Mouse (Mus musculus): Measurements from ENCODE around the gene Mrpl41.

Gene Mrpl41

GRCm38 (mm10) chr2:24935057-24935796 is 39.7 kb downstream of the Mrpl41 start, which contains the start of gene Arrdc1:
TSS of gene Arrdc1 (minus strand) at chr2:24935252.
- DNase-seq (ENCODE audit: low spot score), result peak; percentile 96

GRCm38 (mm10) chr2:24934441-24934963 is 40.4 kb downstream of the Mrpl41 start:
- DNase-seq (ENCODE audit: low spot score), result no peak

GRCm38 (mm10) chr2:24929593-24929992 is 45.3 kb downstream of the Mrpl41 start:
- DNase-seq (ENCODE audit: low spot score), result no peak

DNA sequence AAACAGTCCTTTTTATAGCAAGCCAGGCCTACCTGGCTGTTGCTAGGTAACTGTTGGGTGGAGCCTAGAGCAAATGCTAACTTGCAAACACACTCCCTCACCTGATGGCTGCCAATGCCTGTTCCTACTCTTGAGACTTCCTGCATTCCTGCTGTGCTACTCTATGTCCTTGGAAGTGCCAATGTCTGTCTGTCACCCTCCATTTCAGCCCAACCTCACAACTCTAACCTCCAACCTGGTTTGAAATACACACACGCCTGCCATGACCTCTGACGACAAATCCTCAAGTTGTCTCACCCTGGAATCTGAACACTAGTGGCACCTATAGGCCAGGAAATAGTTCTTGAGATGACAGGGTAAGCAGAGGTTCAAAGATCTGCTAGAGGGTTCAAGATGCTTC is 45.8 kb downstream of the Mrpl41 start:
- no peak for DNase-seq (ENCODE audit: low spot score)

DNA sequence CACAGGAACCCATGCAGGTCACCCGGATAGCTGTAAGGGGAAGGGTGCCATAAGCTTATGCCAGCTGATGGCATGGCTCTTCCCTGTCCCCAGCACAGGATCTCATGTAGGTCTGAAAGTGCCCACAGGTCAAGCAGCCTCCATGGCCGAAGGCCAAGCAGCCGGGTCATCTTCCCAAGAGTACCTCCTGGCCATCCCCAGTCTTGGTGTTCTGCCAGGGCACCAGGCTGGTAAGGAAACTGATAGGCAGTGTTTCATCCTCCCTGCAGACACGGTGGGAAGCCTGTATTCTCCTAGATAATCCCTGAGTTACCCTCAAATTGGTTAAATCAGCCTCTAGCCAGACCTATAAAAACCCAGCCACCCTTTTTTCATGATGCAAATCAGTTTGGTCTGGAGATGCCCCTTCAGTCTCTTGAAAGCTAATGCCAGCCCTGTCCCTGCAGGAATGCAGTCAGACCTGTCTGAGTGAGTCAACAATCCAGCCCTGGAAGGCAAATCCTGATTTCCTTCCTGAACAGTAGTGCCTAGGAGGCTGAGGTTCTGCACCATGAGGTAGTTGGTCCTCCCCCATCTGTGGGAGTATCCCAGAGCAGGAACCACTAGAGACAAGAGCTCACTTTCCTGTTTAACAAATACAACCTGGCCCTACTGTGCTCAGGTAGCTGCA is 47.0 kb downstream of the Mrpl41 start:
- peak; percentile 51 for DNase-seq (ENCODE audit: low spot score)

DNA sequence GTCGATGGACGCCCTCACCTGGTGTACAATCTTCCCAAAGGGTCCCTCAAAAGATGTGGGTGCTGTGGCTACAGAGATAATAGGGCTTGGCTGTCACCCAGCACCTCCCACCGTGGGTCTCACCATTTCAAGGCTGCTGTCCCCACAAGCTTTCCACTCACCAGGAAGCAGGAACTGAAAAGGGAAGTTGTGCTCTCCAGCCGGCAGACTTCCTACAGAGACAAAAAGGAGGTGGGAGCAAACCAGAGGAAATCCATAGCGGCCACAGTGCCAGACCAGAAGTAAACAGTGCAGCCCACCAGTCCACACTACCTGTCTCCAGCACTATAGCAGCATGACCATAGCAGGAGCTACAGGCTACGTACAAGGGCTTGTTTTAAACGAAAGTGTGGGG is 47.9 kb downstream of the Mrpl41 start:
- DNase-seq (ENCODE audit: low spot score), result no peak

GRCm38 (mm10) chr2:24926345-24926964 is 48.4 kb downstream of the Mrpl41 start:
- no peak for DNase-seq (ENCODE audit: low spot score)

- DNase-seq (ENCODE audit: low spot score), result no peak
These were observed 49.6 kb downstream of the Mrpl41 start for GRCm38 (mm10) chr2:24925284-24925683.

Measured in testis, postnatal 14 days (tissue).